Mouse (Mus musculus) E14TG2a.4 (cell line): ENCODE data around the gene Zfp948.

Experiments used
- CTCF ChIP-seq: conservative IDR thresholded peaks from 2 replicates; pipeline ENCODE4 v1.5.1; 2014; ENCODE audit warnings: low read length
- POU5F1 ChIP-seq: IDR thresholded peaks from 2 replicates; pipeline ENCODE4 v1.6.1; 2014; ENCODE audit warnings: low read length, borderline replicate concordance

DNA sequence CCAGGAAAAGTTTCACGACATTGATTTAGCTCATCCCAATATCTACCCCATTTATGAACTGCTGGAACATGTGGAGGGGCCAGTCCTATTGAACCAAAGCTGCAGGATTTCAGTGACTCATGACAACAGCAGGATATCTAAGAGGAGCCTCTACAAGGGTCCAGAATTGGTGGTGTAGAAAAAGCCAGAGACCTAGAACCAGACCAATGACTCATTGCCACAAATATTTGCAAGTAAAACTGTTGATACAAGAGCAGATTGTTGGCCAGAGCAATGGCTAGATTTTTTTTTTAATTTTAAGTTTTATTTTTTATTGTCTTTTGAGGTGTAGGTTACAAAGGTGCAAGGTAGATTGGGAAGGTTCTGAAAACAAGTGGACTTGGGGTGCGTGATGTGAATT is 18.7 kb downstream of the Zfp948 start:
- TF ChIP-seq CTCF: no peak
- TF ChIP-seq POU5F1: no peak
